Mouse (Mus musculus) ES-E14 (cell line): ENCODE data around the gene Gipc3. TPM values are rescaled to one million over a fixed set of nuclear protein-coding genes. Genes with fewer than 3 reads are reported as not detected.

Experiments
- DNase-seq: peaks from one replicate; pipeline ENCODE4 v3.0.0-alpha.2; 2013; ENCODE audit warnings: low read depth, low spot score
- H3K27ac ChIP-seq: 2 replicates; pipeline ENCODE4 v1.5.1; 2012; ENCODE audit warnings: low read depth, mild to moderate bottlenecking, low read length, moderate library complexity, mixed read lengths; ENCODE audit not compliant: poor library complexity, insufficient read depth, severe bottlenecking
- H3K36me3 ChIP-seq: 2 replicates; pipeline ENCODE4 v1.6.1; 2012; ENCODE audit warnings: mild to moderate bottlenecking, low read length, moderate library complexity, mixed read lengths; ENCODE audit not compliant: control insufficient read depth, poor library complexity, insufficient read depth, severe bottlenecking
- H3K4me1 ChIP-seq, 2 experiments: fragments of 150-350 bp in 1 of 2; sonication (generic) in 1 of 2; 2 replicates each; pipeline ENCODE4 v1.6.1; 2012; ENCODE audit warnings: low read length in 2 of 2, mild to moderate bottlenecking in 1 of 2, mixed read lengths in 1 of 2; ENCODE audit not compliant: control insufficient read depth in 2 of 2, insufficient read depth in 2 of 2, poor library complexity in 1 of 2
- H3K4me3 ChIP-seq, 2 experiments: fragments of 150-350 bp in 1 of 2; sonication (generic) in 1 of 2; 2 replicates each; pipeline ENCODE4 v1.5.1; 2012; ENCODE audit warnings: low read length in 2 of 2, low read depth in 1 of 2, mild to moderate bottlenecking in 1 of 2, mixed read lengths in 1 of 2; ENCODE audit not compliant: insufficient read depth in 1 of 2, poor library complexity in 1 of 2, severe bottlenecking in 1 of 2
- H3K9ac ChIP-seq: 2 replicates; pipeline ENCODE4 v1.6.1; 2012; ENCODE audit warnings: low read depth, mild to moderate bottlenecking, low read length, mixed read lengths; ENCODE audit not compliant: poor library complexity, insufficient read depth, severe bottlenecking
- H3K9me3 ChIP-seq: fragments of 150-350 bp; sonication (generic); 2 replicates; pipeline ENCODE4 v1.6.1; 2012; ENCODE audit warnings: low read depth, mild to moderate bottlenecking, low read length; ENCODE audit not compliant: control insufficient read depth, insufficient read depth
- CHD2 ChIP-seq: IDR thresholded peaks from 2 replicates; pipeline ENCODE4 v1.6.1; 2014; ENCODE audit warnings: mild to moderate bottlenecking, low read depth, low read length, inconsistent platforms
- HCFC1 ChIP-seq: IDR thresholded peaks from 2 replicates; pipeline ENCODE4 v1.6.1; 2012; ENCODE audit warnings: low read length, inconsistent platforms, borderline replicate concordance; ENCODE audit not compliant: insufficient read depth
- MAFK ChIP-seq: IDR thresholded peaks from 2 replicates; pipeline ENCODE4 v1.6.1; 2014; ENCODE audit warnings: mild to moderate bottlenecking, low read depth, low read length, inconsistent platforms; ENCODE audit not compliant: insufficient read depth
- ZC3H11A ChIP-seq: IDR thresholded peaks from 2 replicates; pipeline ENCODE4 v1.6.1; 2012; ENCODE audit warnings: low read depth, mild to moderate bottlenecking, inconsistent platforms, low read length, borderline replicate concordance
- ZNF384 ChIP-seq: IDR thresholded peaks from 2 replicates; pipeline ENCODE4 v1.6.1; 2012; ENCODE audit warnings: low read depth, low read length, inconsistent platforms
- in situ Hi-C, 2 experiments: fragments of 600-800 bp; cut with MboI; formaldehyde crosslinking; loops; one replicate each; pipeline ENCODE4 v1.15.1; 2025; ENCODE audit warnings: low sequenced_read_pairs in 2 of 2, inconsistent platforms in 1 of 2; ENCODE audit not compliant: unreplicated experiment in 2 of 2
- total RNA-seq: library from RNA; depleted of rRNA; stranded (reverse); fragments of 300-350 nt; gene quantifications from 2 replicates; pipeline ENCODE4 v1.2.3, GENCODE M21; 2012

Gipc3 gene
- total RNA-seq, 1 experiment = 0.09 TPM

GRCm38 (mm10) chr10:81305663-81306062, 37.4 kb downstream of the Gipc3 start:
- peaks cover 39% of the 10 kb centered on the region for H3K36me3 ChIP-seq
- H3K4me1 ChIP-seq = peaks cover 0 to 19% of the 10 kb centered on the region in 2 experiments; a peak in 1 of 4 replicates
- no peak for DNase-seq
- no peak overlapping the region for H3K27ac ChIP-seq
- in situ Hi-C loops = no loop called here
- H3K4me3 ChIP-seq = no peak overlapping the region
- H3K9me3 ChIP-seq = no peaks in the 10 kb centered on the region
- no peak for TF ChIP-seq HCFC1
- no peak for TF ChIP-seq ZNF384
- no peak for TF ChIP-seq CHD2
- TF ChIP-seq MAFK = no peak
- TF ChIP-seq ZC3H11A = no peak
- H3K9ac ChIP-seq = no peak overlapping the region

GRCm38 (mm10) chr10:81304597-81305238, 38.3 kb downstream of the Gipc3 start:
- Histone ChIP-seq H3K9ac (no peak overlapping the region), H3K36me3 (peaks cover 35% of the 10 kb centered on the region), H3K4me3 (no peak overlapping the region), H3K9me3 (no peaks in the 10 kb centered on the region), H3K4me1 (peaks cover 0 to 19% of the 10 kb centered on the region in 2 experiments; a peak in 1 of 4 replicates), H3K27ac (no peak overlapping the region)
- TF ChIP-seq ZNF384 = no peak
- in situ Hi-C loops = no loop called here
- no peak for DNase-seq

GRCm38 (mm10) chr10:81303761-81304160, 39.3 kb downstream of the Gipc3 start:
- no peak overlapping the region for H3K27ac ChIP-seq
- H3K9me3 ChIP-seq = no peaks in the 10 kb centered on the region
- TF ChIP-seq ZNF384 (no peak), CHD2 (no peak), MAFK (no peak), ZC3H11A (no peak)
- H3K4me1 ChIP-seq = peaks cover 0 to 18% of the 10 kb centered on the region in 2 experiments; a peak in 1 of 4 replicates
- H3K4me3 ChIP-seq = no peak overlapping the region
- peaks cover 30% of the 10 kb centered on the region for H3K36me3 ChIP-seq
- DNase-seq = no peak
- H3K9ac ChIP-seq = no peak overlapping the region
- in situ Hi-C loops = no loop called here

GRCm38 (mm10) chr10:81303258-81303657, 39.8 kb downstream of the Gipc3 start:
- Histone ChIP-seq H3K36me3 (peaks cover 28% of the 10 kb centered on the region), H3K27ac (no peak overlapping the region), H3K4me3 (no peak overlapping the region), H3K4me1 (peaks cover 0 to 17% of the 10 kb centered on the region in 2 experiments; a peak in 1 of 4 replicates), H3K9ac (no peak overlapping the region), H3K9me3 (no peaks in the 10 kb centered on the region)
- TF ChIP-seq HCFC1 (no peak), CHD2 (no peak)
- in situ Hi-C loops = no loop called here
- no peak for DNase-seq

- Histone ChIP-seq H3K4me3 (no peak overlapping the region), H3K4me1 (peaks cover 0 to 19% of the 10 kb centered on the region in 2 experiments; a peak in 1 of 4 replicates), H3K9me3 (no peaks in the 10 kb centered on the region), H3K27ac (no peak overlapping the region), H3K36me3 (peaks cover 23% of the 10 kb centered on the region), H3K9ac (no peak overlapping the region)
- in situ Hi-C loops = no loop called here
- no peak for DNase-seq
- no peak for TF ChIP-seq CHD2
- TF ChIP-seq MAFK = no peak
- TF ChIP-seq ZNF384 = no peak
- TF ChIP-seq ZC3H11A = no peak
- TF ChIP-seq HCFC1 = no peak
These were observed 40.3 kb downstream of the Gipc3 start for GRCm38 (mm10) chr10:81302781-81303218.
